Mouse (Mus musculus) spleen, postnatal 4 days (tissue): ENCODE measurements around the gene Nol6.
A peak's percentile ranks its signal among the peaks of the same experiment; 100 is the strongest.

Experiments
- DNase-seq, 2 experiments: peaks; one replicate each; pipeline ENCODE4 v3.0.0; 2022; ENCODE audit warnings: low spot score in 2 of 2

Gene Nol6

GRCm38 (mm10) chr4:41124180-41124951 lies at the start of gene Nol6:
Gene Nol6 (minus strand): TSS chr4:41124455.
- peak; percentile 95 to 97 for DNase-seq

GRCm38 (mm10) chr4:41170970-41171369 lies 46.7 kb upstream of the Nol6 start:
- no peak for DNase-seq

GRCm38 (mm10) chr4:41165693-41166475 lies 41.6 kb upstream of the Nol6 start:
- DNase-seq = peak; percentile 61 to 85

- no peak for DNase-seq
Observed at GRCm38 (mm10) chr4:41164974-41165373, 40.7 kb upstream of the Nol6 start.

- no peak for DNase-seq
Observed at GRCm38 (mm10) chr4:41161232-41161631, 37.0 kb upstream of the Nol6 start.

GRCm38 (mm10) chr4:41158251-41158650 lies 34.0 kb upstream of the Nol6 start:
- no peak for DNase-seq

GRCm38 (mm10) chr4:41156961-41157360 lies 32.7 kb upstream of the Nol6 start:
- DNase-seq = no peak

- DNase-seq = no peak
Observed at GRCm38 (mm10) chr4:41153146-41153545, 28.9 kb upstream of the Nol6 start.

- DNase-seq = no peak
Observed at GRCm38 (mm10) chr4:41151186-41151585, 26.9 kb upstream of the Nol6 start.

- no peak for DNase-seq
Observed at GRCm38 (mm10) chr4:41149891-41150290, 25.6 kb upstream of the Nol6 start.

- DNase-seq = no peak
Observed at GRCm38 (mm10) chr4:41142601-41143000, 18.3 kb upstream of the Nol6 start.

- DNase-seq = no peak
Observed at GRCm38 (mm10) chr4:41140174-41140875, 16.1 kb upstream of the Nol6 start.

- no peak for DNase-seq
Observed at GRCm38 (mm10) chr4:41136811-41137210, 12.6 kb upstream of the Nol6 start.

GRCm38 (mm10) chr4:41136454-41136805 lies 12.2 kb upstream of the Nol6 start:
- peak; percentile 45 to 72 for DNase-seq

- peak; percentile 58 to 85 for DNase-seq
Observed at GRCm38 (mm10) chr4:41135711-41136453, 11.6 kb upstream of the Nol6 start, which contains the start of gene Ube2r2. Gene Ube2r2 (plus strand): TSS chr4:41135743.

GRCm38 (mm10) chr4:41134935-41135710 lies 10.9 kb upstream of the Nol6 start:
- DNase-seq = peak; percentile 75 to 90

- DNase-seq = no peak
Observed at GRCm38 (mm10) chr4:41133529-41134291, 9.5 kb upstream of the Nol6 start.

GRCm38 (mm10) chr4:41132471-41132870 lies 8.2 kb upstream of the Nol6 start:
- peak; percentile 63 to 75 for DNase-seq

- DNase-seq = peak in 1 of 2 experiments; percentile 50
Observed at GRCm38 (mm10) chr4:41129836-41130235, 5.6 kb upstream of the Nol6 start.

GRCm38 (mm10) chr4:41129406-41129805 lies 5.2 kb upstream of the Nol6 start:
- peak; percentile 77 to 87 for DNase-seq
